Mouse (Mus musculus) midbrain, embryonic 12.5 days (tissue): ENCODE measurements at regions not wholly inside any gene's neighbourhood (a gene's known extent, or its start where the extent isn't known, plus 50 kb on each side); places are given as distances from the start of the nearest gene placed in this dataset.
A peak's percentile ranks its signal among the peaks of the same experiment; 100 is the strongest.

Source experiments
- ATAC-seq: fragments of 200-750 bp; cut with Nextera tagmentation; 2 replicates; pipeline ENCODE4 v1.8.0; 2017; ENCODE audit warnings: low read depth, moderate TSS enrichment, moderate library complexity; ENCODE audit not compliant: low FRiP score
- H3K27ac ChIP-seq: fragments of 300-500 bp; sonication (generic); replicated peaks from 2 replicates; pipeline ENCODE4 v1.5.1; 2016; ENCODE audit warnings: mild to moderate bottlenecking
- H3K27me3 ChIP-seq: fragments of 300-500 bp; sonication (generic); 2 replicates; pipeline ENCODE4 v1.6.1; 2016; ENCODE audit warnings: mild to moderate bottlenecking
- H3K36me3 ChIP-seq: fragments of 300-500 bp; sonication (generic); 2 replicates; pipeline ENCODE4 v1.6.1; 2016
- H3K4me1 ChIP-seq: fragments of 300-500 bp; sonication (generic); 2 replicates; pipeline ENCODE4 v1.6.1; 2016
- H3K4me2 ChIP-seq: fragments of 300-500 bp; sonication (generic); replicated peaks from 2 replicates; pipeline ENCODE4 v1.6.1; 2016; ENCODE audit warnings: mild to moderate bottlenecking, moderate library complexity
- H3K4me3 ChIP-seq: fragments of 300-500 bp; sonication (generic); 2 replicates; pipeline ENCODE4 v1.5.1; 2016; ENCODE audit warnings: mild to moderate bottlenecking
- H3K9ac ChIP-seq: fragments of 300-500 bp; sonication (generic); replicated peaks from 2 replicates; pipeline ENCODE4 v1.6.1; 2016; ENCODE audit warnings: mild to moderate bottlenecking, moderate library complexity
- H3K9me3 ChIP-seq: fragments of 300-500 bp; sonication (generic); 2 replicates; pipeline ENCODE4 v1.6.1; 2016; ENCODE audit warnings: mild to moderate bottlenecking
- WGBS: fragments of 180-500 bp; shearing (Covaris S2); methylation state at CpG from one replicate; pipeline ENCODE4 v1.1.7; 2016; 5-methylcytosine and 5-hydroxymethylcytosine counted together

- 85% methylated on average over 2 of the region's 2 CpGs for WGBS
- H3K4me3 ChIP-seq = no peak overlapping the region
Observed at GRCm38 (mm10) chr12:12687376-12687775, 254.3 kb downstream of the Mycn start.

GRCm38 (mm10) chr12:12685217-12685522 is 256.5 kb downstream of the Mycn start:
- 64% methylated on average over 7 of the region's 7 CpGs for WGBS
- ATAC-seq = no peak
- H3K4me2 ChIP-seq = peak overlapping the region; percentile 37; the same call in 1 of the 2 replicates
- peaks cover 15% of the 10 kb centered on the region; the same call in 1 of the 2 replicates for H3K27me3 ChIP-seq
- H3K4me3 ChIP-seq = no peak overlapping the region
- H3K4me1 ChIP-seq = peaks cover 46% of the 10 kb centered on the region
- H3K27ac ChIP-seq = peak overlapping the region; percentile 74; the same call in 1 of the 2 replicates
- H3K36me3 ChIP-seq = no peaks in the 10 kb centered on the region
- H3K9me3 ChIP-seq = no peaks in the 10 kb centered on the region
- H3K9ac ChIP-seq = no peak overlapping the region

More at GRCm38 (mm10) chr12:12687376-12687775, 254.3 kb downstream of the Mycn start:
- no peak overlapping the region for H3K9ac ChIP-seq
- H3K9me3 ChIP-seq = no peaks in the 10 kb centered on the region
- H3K27me3 ChIP-seq = peaks cover 10% of the 10 kb centered on the region; the same call in 1 of the 2 replicates
- no peak for ATAC-seq
- no peak overlapping the region for H3K4me2 ChIP-seq
- no peaks in the 10 kb centered on the region for H3K36me3 ChIP-seq
- peaks cover 26% of the 10 kb centered on the region for H3K4me1 ChIP-seq
- H3K27ac ChIP-seq = no peak overlapping the region

GRCm38 (mm10) chr12:12684481-12685216 is 257.1 kb downstream of the Mycn start:
- ATAC-seq = peak; percentile 59
- 17% methylated on average over 16 of the region's 16 CpGs for WGBS
- Histone ChIP-seq H3K4me2 (peak overlapping the region; percentile 37), H3K4me3 (no peak overlapping the region), H3K4me1 (peaks cover 51% of the 10 kb centered on the region), H3K36me3 (no peaks in the 10 kb centered on the region), H3K27me3 (peaks cover 15% of the 10 kb centered on the region; the same call in 1 of the 2 replicates), H3K9me3 (no peaks in the 10 kb centered on the region), H3K9ac (no peak overlapping the region), H3K27ac (peak overlapping the region; percentile 74)

GRCm38 (mm10) chr12:12683733-12684470 is 257.8 kb downstream of the Mycn start:
- Histone ChIP-seq H3K4me1 (peaks cover 54% of the 10 kb centered on the region), H3K4me2 (peak overlapping the region; percentile 37), H3K4me3 (no peak overlapping the region), H3K27me3 (peaks cover 14% of the 10 kb centered on the region; the same call in 1 of the 2 replicates), H3K36me3 (no peaks in the 10 kb centered on the region), H3K27ac (peak overlapping the region; percentile 74), H3K9ac (0 out of 2 replicates have a peak overlapping the region, but pooled peaks have one; percentile 4), H3K9me3 (no peaks in the 10 kb centered on the region)
- ATAC-seq = 0 out of 2 replicates have a peak, but pooled peaks have one; percentile 3
- WGBS = 40% methylated on average over 10 of the region's 10 CpGs

GRCm38 (mm10) chr12:12681101-12681500 is 260.6 kb downstream of the Mycn start:
- ATAC-seq = peak; percentile 56

GRCm38 (mm10) chr12:12680371-12680921 is 261.3 kb downstream of the Mycn start:
- H3K9ac ChIP-seq = peak overlapping the region; percentile 59
- peak overlapping the region; percentile 94 for H3K27ac ChIP-seq
- H3K9me3 ChIP-seq = no peaks in the 10 kb centered on the region
- WGBS = 5% methylated on average over 14 of the region's 14 CpGs
- H3K4me1 ChIP-seq = peaks cover 66% of the 10 kb centered on the region
- H3K27me3 ChIP-seq = peaks cover 22% of the 10 kb centered on the region; the same call in 1 of the 2 replicates
- H3K4me3 ChIP-seq = peak overlapping the region; percentile 30
- H3K36me3 ChIP-seq = no peaks in the 10 kb centered on the region
- ATAC-seq = peak; percentile 87
- H3K4me2 ChIP-seq = peak overlapping the region; percentile 54

More at GRCm38 (mm10) chr12:12681101-12681500, 260.6 kb downstream of the Mycn start:
- WGBS = 2% methylated on average over 6 of the region's 6 CpGs
- H3K9ac ChIP-seq = peak overlapping the region; percentile 59
- H3K4me2 ChIP-seq = peak overlapping the region; percentile 54
- H3K27ac ChIP-seq = peak overlapping the region; percentile 94
- no peaks in the 10 kb centered on the region for H3K36me3 ChIP-seq
- H3K4me1 ChIP-seq = peaks cover 67% of the 10 kb centered on the region
- H3K9me3 ChIP-seq = no peaks in the 10 kb centered on the region
- peaks cover 22% of the 10 kb centered on the region; the same call in 1 of the 2 replicates for H3K27me3 ChIP-seq
- H3K4me3 ChIP-seq = peak overlapping the region; percentile 30

GRCm38 (mm10) chr12:12676676-12677075 is 265.0 kb downstream of the Mycn start:
- Histone ChIP-seq H3K27me3 (peaks cover 13% of the 10 kb centered on the region; the same call in 1 of the 2 replicates), H3K9me3 (no peaks in the 10 kb centered on the region), H3K4me1 (peaks cover 35% of the 10 kb centered on the region), H3K36me3 (no peaks in the 10 kb centered on the region), H3K4me3 (no peak overlapping the region), H3K4me2 (no peak overlapping the region), H3K9ac (no peak overlapping the region), H3K27ac (0 out of 2 replicates have a peak overlapping the region, but pooled peaks have one; percentile 25)
- 13% methylated on average over 9 of the region's 9 CpGs for WGBS
- no peak for ATAC-seq

- H3K27ac ChIP-seq = no peak overlapping the region
- 71% methylated on average over 5 of the region's 5 CpGs for WGBS
- ATAC-seq = no peak
Observed at GRCm38 (mm10) chr12:12669931-12670330, 271.8 kb downstream of the Mycn start.

GRCm38 (mm10) chr12:12668919-12669318 is 272.8 kb downstream of the Mycn start:
- no peak for ATAC-seq
- Histone ChIP-seq H3K36me3 (no peaks in the 10 kb centered on the region), H3K27me3 (0 out of 2 replicates have a peak, but pooled peaks cover 3% of the 10 kb centered on the region), H3K4me1 (no peaks in the 10 kb centered on the region), H3K4me2 (no peak overlapping the region), H3K27ac (no peak overlapping the region), H3K9me3 (no peaks in the 10 kb centered on the region), H3K9ac (no peak overlapping the region), H3K4me3 (no peak overlapping the region)
- 91% methylated on average over 4 of the region's 4 CpGs for WGBS

More at GRCm38 (mm10) chr12:12669931-12670330, 271.8 kb downstream of the Mycn start:
- Histone ChIP-seq H3K9me3 (no peaks in the 10 kb centered on the region), H3K36me3 (no peaks in the 10 kb centered on the region), H3K4me2 (no peak overlapping the region), H3K4me1 (no peaks in the 10 kb centered on the region), H3K4me3 (no peak overlapping the region), H3K9ac (no peak overlapping the region), H3K27me3 (0 out of 2 replicates have a peak, but pooled peaks cover 3% of the 10 kb centered on the region)

- Histone ChIP-seq H3K9me3 (peaks cover 5% of the 10 kb centered on the region; the same call in 1 of the 2 replicates), H3K27me3 (peaks cover 23% of the 10 kb centered on the region), H3K4me3 (no peak overlapping the region), H3K9ac (no peak overlapping the region), H3K4me1 (peaks cover 15% of the 10 kb centered on the region; the same call in 1 of the 2 replicates), H3K27ac (no peak overlapping the region), H3K4me2 (no peak overlapping the region), H3K36me3 (0 out of 2 replicates have a peak, but pooled peaks cover 5% of the 10 kb centered on the region)
- 80% methylated on average over 8 of the region's 8 CpGs for WGBS
- ATAC-seq = no peak
Observed at GRCm38 (mm10) chr12:12655611-12656010, 286.1 kb downstream of the Mycn start.

- H3K4me2 ChIP-seq = no peak overlapping the region
- H3K9ac ChIP-seq = no peak overlapping the region
- peaks cover 15% of the 10 kb centered on the region; the same call in 1 of the 2 replicates for H3K4me1 ChIP-seq
- ATAC-seq = no peak
- 77% methylated on average over 10 of the region's 10 CpGs for WGBS
- peaks cover 5% of the 10 kb centered on the region; the same call in 1 of the 2 replicates for H3K9me3 ChIP-seq
- 0 out of 2 replicates have a peak, but pooled peaks cover 5% of the 10 kb centered on the region for H3K36me3 ChIP-seq
- peaks cover 23% of the 10 kb centered on the region for H3K27me3 ChIP-seq
- H3K27ac ChIP-seq = no peak overlapping the region
- H3K4me3 ChIP-seq = no peak overlapping the region
Observed at GRCm38 (mm10) chr12:12655184-12655583, 286.5 kb downstream of the Mycn start.
